Mouse (Mus musculus): Measurements from ENCODE around the gene Mink1.

GRCm38 (mm10) chr11:70652884-70653344 is 90.2 kb downstream of the Mink1 start:
- no peak for TF ChIP-seq CTCF (IDR thresholded peaks at IDR 0.05; ENCODE audit: low read depth, low read length)
- no peak for TF ChIP-seq POLR2A (IDR thresholded peaks at IDR 0.05; ENCODE audit: extremely low read depth, insufficient read depth, low read length)
